Mouse (Mus musculus) heart, postnatal 0 days (tissue): ENCODE data around the gene Nr3c2.

ENCODE experiments used
- CTCF ChIP-seq: IDR thresholded peaks from 2 replicates; pipeline ENCODE4 v1.5.1; 2016; ENCODE audit warnings: antibody characterized with exemption, control low read depth, low read depth
- EP300 ChIP-seq: IDR thresholded peaks from 2 replicates; pipeline ENCODE4 v1.6.1; 2016; ENCODE audit warnings: antibody characterized with exemption, low read depth

- TF ChIP-seq CTCF (no peak), EP300 (no peak)
Observed at GRCm38 (mm10) chr8:77288492-77288891, 389.2 kb downstream of the Nr3c2 start.
